Mouse (Mus musculus): ENCODE measurements around the gene Olfr1258.
"Not testable (repeated sequence)": the region's sequence is repeated elsewhere in the genome, so short reads cannot be mapped to it uniquely, and the experiment has no call there.

Gene Olfr1258

GRCm38 (mm10) chr2:89927009-89927408 is at the start of gene Olfr1258:
Gene Olfr1258 (plus strand): TSS chr2:89927309.
- in situ Hi-C loops (cut with MboI; ENCODE audit: unreplicated experiment in 2 of 2): no loop called here

DNA sequence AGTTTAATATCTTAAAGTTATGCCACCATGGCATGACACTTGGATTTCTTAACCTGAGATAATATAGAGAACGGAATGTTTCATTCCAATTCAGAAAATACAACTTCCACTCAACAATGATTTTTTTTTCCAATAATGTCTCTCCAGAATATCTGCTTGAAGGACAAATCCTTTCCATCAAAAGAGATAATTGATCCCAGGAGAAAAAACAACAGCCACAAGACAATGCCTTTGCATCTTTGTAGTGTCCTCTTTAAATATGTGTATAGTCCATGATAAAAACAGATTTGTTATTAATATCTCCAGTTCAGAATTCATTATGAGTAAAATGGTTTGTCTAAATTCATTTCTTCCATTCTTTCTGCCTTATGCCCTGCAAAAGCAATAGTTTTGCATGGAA is 49.0 kb upstream of the Olfr1258 start, which contains the start of gene Olfr1257:
Olfr1257 (plus strand) TSS at position 301 of the 400 bp plus-strand sequence.
- in situ Hi-C loops (cut with MboI; ENCODE audit: unreplicated experiment in 2 of 2): no loop called here

DNA sequence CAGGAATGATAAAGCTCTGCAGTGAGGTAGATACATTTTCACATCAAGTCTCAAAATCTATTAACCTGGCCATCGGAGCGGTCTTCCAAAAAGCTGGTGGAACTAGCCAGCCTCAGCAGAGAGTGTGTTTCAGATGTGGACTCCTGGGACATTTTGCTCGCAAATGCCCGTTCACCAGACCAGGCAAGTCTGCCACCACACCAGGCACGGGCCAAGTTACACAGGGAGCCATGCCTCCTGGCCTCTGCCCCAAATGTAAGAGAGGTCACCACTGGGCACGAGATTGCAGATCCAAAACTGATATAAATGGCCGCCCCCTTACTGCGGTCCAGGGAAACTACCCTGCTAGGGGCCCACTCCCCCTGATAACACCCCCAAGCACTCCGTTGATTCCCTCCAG is 14.5 kb upstream of the Olfr1258 start:
- in situ Hi-C loops (cut with MboI; ENCODE audit: unreplicated experiment in 2 of 2): not testable (repeated sequence)

- in situ Hi-C loops (cut with MboI; ENCODE audit: unreplicated experiment in 2 of 2): no loop called here
Measured at GRCm38 (mm10) chr2:89948564-89948963, 21.5 kb downstream of the Olfr1258 start, which contains the start of gene Olfr1259. Gene Olfr1259 (minus strand): TSS chr2:89948664.

DNA sequence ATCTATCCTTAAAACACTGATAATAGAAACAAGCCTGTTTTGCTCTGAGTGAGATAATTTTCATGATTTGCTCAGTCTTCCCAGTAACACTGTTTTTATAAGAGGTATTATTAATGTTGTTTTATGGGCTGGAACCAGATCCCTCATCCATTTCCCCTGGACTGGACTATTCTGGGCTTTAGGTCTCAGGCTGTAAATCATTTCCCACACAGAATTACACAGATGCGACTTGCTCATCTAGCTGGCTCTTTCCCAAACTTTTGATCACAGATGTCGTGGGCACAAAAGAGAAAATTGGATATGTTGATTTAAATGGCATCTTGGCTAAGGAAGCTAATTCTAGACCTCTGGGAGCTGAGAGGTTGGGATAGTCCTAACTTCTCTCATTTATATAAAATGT is 47.1 kb downstream of the Olfr1258 start, which contains the start of gene Olfr1260:
Olfr1260 (plus strand) TSS at position 157 of the 400 bp plus-strand sequence.
- in situ Hi-C loops (cut with MboI; ENCODE audit: unreplicated experiment in 2 of 2): no loop called here

GRCm38 (mm10) chr2:89977709-89978108 is 50.6 kb downstream of the Olfr1258 start:
- in situ Hi-C loops (cut with MboI; ENCODE audit: unreplicated experiment in 2 of 2): no loop called here
